Mouse (Mus musculus) midbrain, postnatal 0 days (tissue): ENCODE results near the gene Smarca2. TPM values are rescaled to one million over a fixed set of nuclear protein-coding genes. Genes with fewer than 3 reads are reported as not detected.

Experiments
- ATAC-seq: fragments of 200-750 bp; cut with Nextera tagmentation; 2 replicates; pipeline ENCODE4 v1.8.0; 2017; ENCODE audit warnings: moderate number of reproducible peaks, mild to moderate bottlenecking, moderate TSS enrichment, moderate library complexity; ENCODE audit not compliant: low FRiP score
- DNase-seq: peaks from one replicate; pipeline ENCODE4 v3.0.0-alpha.2; 2015; ENCODE audit warnings: low spot score
- H3K27ac ChIP-seq: fragments of 300-500 bp; sonication (generic); 2 replicates; pipeline ENCODE4 v1.5.1; 2014; ENCODE audit warnings: low read depth, mild to moderate bottlenecking, low read length, mixed read lengths
- H3K27me3 ChIP-seq: fragments of 300-500 bp; sonication (generic); 2 replicates; pipeline ENCODE4 v1.6.1; 2014; ENCODE audit warnings: low read length, control low read depth, mixed read lengths; ENCODE audit not compliant: insufficient read depth
- H3K36me3 ChIP-seq: fragments of 300-500 bp; sonication (generic); 2 replicates; pipeline ENCODE4 v1.6.1; 2014; ENCODE audit warnings: low read length, control low read depth, mixed read lengths; ENCODE audit not compliant: insufficient read depth
- H3K4me1 ChIP-seq: fragments of 300-500 bp; sonication (generic); 2 replicates; pipeline ENCODE4 v1.6.1; 2014; ENCODE audit warnings: mild to moderate bottlenecking, control low read depth, antibody characterized with exemption, low read length, mixed read lengths; ENCODE audit not compliant: insufficient read depth
- H3K4me2 ChIP-seq: fragments of 300-500 bp; sonication (generic); 2 replicates; pipeline ENCODE4 v1.6.1; 2014; ENCODE audit warnings: low read depth, mild to moderate bottlenecking, low read length, mixed read lengths; ENCODE audit not compliant: poor library complexity, severe bottlenecking
- H3K4me3 ChIP-seq: fragments of 300-500 bp; sonication (generic); 2 replicates; pipeline ENCODE4 v1.5.1; 2014; ENCODE audit warnings: low read depth, mild to moderate bottlenecking, low read length, moderate library complexity
- H3K9ac ChIP-seq: fragments of 300-500 bp; sonication (generic); replicated peaks from 2 replicates; pipeline ENCODE4 v1.6.1; 2014; ENCODE audit warnings: mild to moderate bottlenecking, low read length, moderate library complexity, mixed read lengths; ENCODE audit not compliant: poor library complexity, severe bottlenecking
- H3K9me3 ChIP-seq: fragments of 300-500 bp; sonication (generic); 2 replicates; pipeline ENCODE4 v1.6.1; 2016; ENCODE audit warnings: low read length, control low read depth
- CTCF ChIP-seq: IDR thresholded peaks from 2 replicates; pipeline ENCODE4 v1.5.1; 2016; ENCODE audit warnings: antibody characterized with exemption, mild to moderate bottlenecking
- WGBS: fragments of 180-500 bp; shearing (Covaris S2); extraction: QIAGEN DNeasy Blood & Tissue Kit; methylation state at CpG from one replicate; pipeline ENCODE4 v1.1.7; 2014; 5-methylcytosine and 5-hydroxymethylcytosine counted together
- polyA plus RNA-seq: library from polyadenylated mRNA; unstranded; fragments of >200 nt; fragmentation: Nextera tagmentation; extraction: Ambion mirVana; gene quantifications from 2 replicates; pipeline ENCODE4 v1.2.1, GENCODE M21; 2015
- total RNA-seq: library from RNA; depleted of rRNA; stranded (reverse); fragments of >200 nt; gene quantifications from 2 replicates; pipeline ENCODE4 v1.2.3, GENCODE M21; 2014

Smarca2 gene
- total and polyA plus RNA-seq, 2 experiments from 2014 or later = 138 to 146 TPM

DNA sequence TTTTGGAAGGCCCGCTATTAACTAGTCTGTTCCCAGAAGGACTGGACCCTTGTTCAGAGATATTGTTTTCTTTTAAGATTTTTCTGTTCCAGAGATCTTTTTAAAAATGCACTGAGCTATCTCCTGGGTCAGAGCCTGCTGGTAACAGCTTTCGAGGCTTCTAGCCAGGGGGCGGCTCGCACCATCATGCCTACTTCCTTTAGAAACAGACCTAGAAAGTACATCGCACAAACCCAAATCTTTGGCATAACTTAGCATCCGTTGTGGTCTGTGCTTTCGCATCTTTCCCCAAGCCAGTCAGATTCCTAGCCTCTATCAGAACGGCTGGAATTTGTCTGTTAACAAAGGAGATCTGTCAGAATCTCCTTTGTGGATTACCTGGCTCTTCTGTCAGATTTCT, 153.3 kb downstream of the Smarca2 start:
- 61% methylated on average over 8 of the region's 8 CpGs for WGBS
- Histone ChIP-seq H3K9me3 (no peaks in the 10 kb centered on the region), H3K4me2 (no peak overlapping the region), H3K27ac (0 out of 2 replicates have a peak overlapping the region, but pooled peaks have one; percentile 52), H3K36me3 (no peaks in the 10 kb centered on the region), H3K9ac (0 out of 2 replicates have a peak overlapping the region, but pooled peaks have one; percentile 20), H3K4me1 (peaks cover 7% of the 10 kb centered on the region; the same call in 1 of the 2 replicates), H3K27me3 (no peaks in the 10 kb centered on the region), H3K4me3 (no peak overlapping the region)
- DNase-seq = no peak
- no peak for ATAC-seq
- no peak for TF ChIP-seq CTCF

DNA sequence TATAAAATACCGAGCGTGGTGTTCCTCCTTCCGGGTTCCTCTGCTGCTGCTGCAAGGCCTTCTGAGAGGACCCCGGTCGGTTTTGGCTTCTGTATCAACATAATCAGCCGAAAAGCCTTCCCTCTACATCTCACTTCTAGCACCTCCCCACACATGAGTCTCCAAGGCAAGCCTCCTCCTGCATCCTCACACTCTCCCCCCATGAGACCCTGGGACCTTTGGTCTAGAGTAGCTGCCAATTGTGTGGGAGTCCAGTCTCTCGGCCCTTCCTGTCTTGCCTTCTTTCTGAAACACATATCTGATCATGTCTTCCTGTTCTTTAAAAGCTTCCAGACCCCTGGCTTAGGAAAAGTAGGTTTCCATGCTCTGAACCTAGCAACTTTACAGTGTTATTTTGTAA, 153.8 kb downstream of the Smarca2 start:
- WGBS = 72% methylated on average over 7 of the region's 7 CpGs
- no peak for TF ChIP-seq CTCF
- Histone ChIP-seq H3K9me3 (no peaks in the 10 kb centered on the region), H3K36me3 (no peaks in the 10 kb centered on the region), H3K4me3 (no peak overlapping the region), H3K4me2 (no peak overlapping the region), H3K27ac (0 out of 2 replicates have a peak overlapping the region, but pooled peaks have one; percentile 52), H3K27me3 (no peaks in the 10 kb centered on the region), H3K4me1 (peaks cover 7% of the 10 kb centered on the region; the same call in 1 of the 2 replicates), H3K9ac (0 out of 2 replicates have a peak overlapping the region, but pooled peaks have one; percentile 20)
- ATAC-seq (no peak), DNase-seq (no peak)

DNA sequence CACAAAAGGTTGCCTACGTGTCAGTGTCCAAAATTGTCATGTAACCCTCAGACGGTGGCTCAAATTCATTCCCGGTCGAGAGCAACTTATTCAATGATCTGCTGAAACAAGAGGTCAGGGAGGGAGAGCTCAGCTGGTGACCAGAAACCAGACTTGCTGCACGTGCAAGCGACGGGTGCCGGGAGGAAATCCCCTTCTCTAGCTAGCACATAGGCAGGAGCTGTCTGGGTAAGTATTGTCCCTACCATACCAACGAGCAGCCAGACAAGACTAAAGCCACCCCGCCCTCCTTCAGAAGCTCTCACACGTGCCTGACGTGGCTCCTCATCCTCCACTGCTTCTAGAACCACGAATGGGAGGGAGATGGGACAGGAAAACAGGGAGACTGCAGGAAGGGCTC, 154.4 kb downstream of the Smarca2 start:
- peaks cover 7% of the 10 kb centered on the region; the same call in 1 of the 2 replicates for H3K4me1 ChIP-seq
- DNase-seq = no peak
- ATAC-seq = no peak
- no peaks in the 10 kb centered on the region for H3K27me3 ChIP-seq
- WGBS = 78% methylated on average over 13 of the region's 13 CpGs
- no peaks in the 10 kb centered on the region for H3K9me3 ChIP-seq
- no peak overlapping the region for H3K4me3 ChIP-seq
- no peaks in the 10 kb centered on the region for H3K36me3 ChIP-seq
- no peak for TF ChIP-seq CTCF
- H3K4me2 ChIP-seq = no peak overlapping the region
- no peak overlapping the region for H3K27ac ChIP-seq
- H3K9ac ChIP-seq = no peak overlapping the region

DNA sequence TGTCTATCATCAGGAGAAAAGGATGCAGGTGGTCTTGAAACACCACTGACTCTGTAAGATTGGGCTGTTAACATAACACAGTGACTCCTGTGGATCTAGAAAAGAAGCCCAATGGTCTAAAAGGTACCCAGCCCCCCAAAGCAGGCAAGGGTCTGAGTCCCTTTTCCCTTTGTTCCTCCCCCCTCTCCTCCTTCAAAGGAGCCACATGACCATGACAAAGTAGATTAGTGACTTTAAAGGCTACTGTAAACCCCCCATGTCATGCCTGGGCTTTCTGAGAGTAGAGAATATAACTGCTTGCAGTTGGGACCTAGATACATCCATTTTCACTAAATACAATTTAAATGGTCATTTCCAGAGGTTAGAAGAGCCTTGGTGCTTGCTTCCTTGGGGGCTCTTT, 156.4 kb downstream of the Smarca2 start:
- Histone ChIP-seq H3K9me3 (no peaks in the 10 kb centered on the region), H3K4me2 (no peak overlapping the region), H3K9ac (no peak overlapping the region), H3K4me1 (peaks cover 7% of the 10 kb centered on the region; the same call in 1 of the 2 replicates), H3K36me3 (no peaks in the 10 kb centered on the region), H3K27ac (peak overlapping the region; percentile 32; the same call in 1 of the 2 replicates), H3K4me3 (no peak overlapping the region), H3K27me3 (no peaks in the 10 kb centered on the region)
- ATAC-seq (no peak; the same call in 1 of the 2 replicates), DNase-seq (no peak)
- no peak for TF ChIP-seq CTCF

DNA sequence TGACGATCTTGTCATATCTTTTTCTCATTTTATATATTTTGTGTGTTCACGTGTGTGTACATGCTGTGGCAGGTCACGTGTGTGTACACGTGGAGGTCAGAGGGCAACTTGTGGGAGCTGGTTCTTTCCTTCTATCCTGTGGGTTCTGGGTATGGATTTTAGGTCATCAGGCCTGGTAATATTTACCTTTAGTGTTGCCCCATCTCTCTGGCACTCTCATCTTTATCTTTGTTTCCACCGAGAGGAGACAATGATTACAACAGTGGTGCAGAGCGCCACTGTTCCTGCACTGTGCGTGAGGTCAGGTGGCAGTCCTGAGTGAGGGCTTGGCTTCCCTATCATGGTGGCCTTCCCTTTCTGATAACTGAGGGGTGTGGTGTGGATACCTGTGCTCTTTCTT, 160.6 kb downstream of the Smarca2 start:
- DNase-seq = no peak
- no peaks in the 10 kb centered on the region for H3K9me3 ChIP-seq
- H3K4me2 ChIP-seq = no peak overlapping the region
- no peaks in the 10 kb centered on the region for H3K36me3 ChIP-seq
- WGBS = 93% methylated on average over 7 of the region's 7 CpGs
- H3K27me3 ChIP-seq = no peaks in the 10 kb centered on the region
- H3K9ac ChIP-seq = no peak overlapping the region
- no peak for TF ChIP-seq CTCF
- no peak overlapping the region for H3K27ac ChIP-seq
- no peak overlapping the region for H3K4me3 ChIP-seq
- peaks cover 21% of the 10 kb centered on the region for H3K4me1 ChIP-seq
- ATAC-seq = no peak

DNA sequence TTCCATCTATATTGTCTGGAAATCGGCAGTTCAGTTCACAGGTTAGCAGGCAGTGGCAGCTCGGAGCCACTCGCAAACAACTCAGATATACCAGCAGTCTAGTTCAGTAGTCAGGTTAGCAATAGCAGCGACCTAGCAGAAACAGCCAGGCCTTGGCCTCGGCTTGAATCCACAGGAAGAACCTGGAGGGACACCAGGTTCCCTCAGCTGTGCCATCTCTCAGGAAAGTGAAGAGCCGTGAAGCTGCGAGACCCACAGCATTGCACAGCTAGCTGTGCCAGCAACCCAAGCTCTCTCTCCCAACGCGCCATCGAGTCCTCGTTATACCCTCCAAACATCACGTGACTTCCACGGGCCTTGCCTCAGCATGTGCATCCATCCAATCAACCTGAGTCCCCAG, 162.6 kb downstream of the Smarca2 start:
- H3K9me3 ChIP-seq = no peaks in the 10 kb centered on the region
- ATAC-seq = no peak
- peaks cover 10% of the 10 kb centered on the region; the same call in 1 of the 2 replicates for H3K36me3 ChIP-seq
- DNase-seq = no peak
- H3K9ac ChIP-seq = no peak overlapping the region
- no peaks in the 10 kb centered on the region for H3K27me3 ChIP-seq
- H3K4me3 ChIP-seq = no peak overlapping the region
- H3K4me2 ChIP-seq = no peak overlapping the region
- no peak for TF ChIP-seq CTCF
- no peak overlapping the region for H3K27ac ChIP-seq
- peaks cover 25% of the 10 kb centered on the region for H3K4me1 ChIP-seq
- 90% methylated on average over 13 of the region's 13 CpGs for WGBS
